Mouse (Mus musculus) liver, adult 2 months (tissue): ENCODE measurements around the gene Spata17.

Experiments used
- CTCF ChIP-seq: fragments of 200-500 bp; IDR thresholded peaks from 2 replicates; pipeline ENCODE4 v1.5.1; 2011; ENCODE audit warnings: low read depth, low read length, control low read depth
- POLR2A ChIP-seq: fragments of 200-500 bp; IDR thresholded peaks from 2 replicates; pipeline ENCODE4 v1.6.1; 2011; ENCODE audit warnings: low read length, control low read depth; ENCODE audit not compliant: insufficient read depth; ENCODE audit errors: extremely low read depth

GRCm38 (mm10) chr1:187039801-187040200 is 175.5 kb downstream of the Spata17 start:
- no peak for TF ChIP-seq CTCF
- no peak for TF ChIP-seq POLR2A
